Mouse (Mus musculus) CH12.LX (cell line): Measurements from ENCODE around the gene Cxcl1. TPM values are rescaled to one million over a fixed set of nuclear protein-coding genes. Genes with fewer than 3 reads are reported as not detected.

Source experiments
- DNase-seq: peaks from one replicate; pipeline ENCODE4 v3.0.0-alpha.2; 2013; ENCODE audit errors: extremely low read depth
- H3K27ac ChIP-seq: 2 replicates; pipeline ENCODE4 v1.5.1; 2012; ENCODE audit warnings: low read depth, mild to moderate bottlenecking, control low read depth, moderate library complexity; ENCODE audit not compliant: insufficient read depth
- H3K27me3 ChIP-seq: replicated peaks from 2 replicates; pipeline ENCODE3; 2012; ENCODE audit warnings: inconsistent platforms
- H3K36me3 ChIP-seq, 2 experiments: replicated peaks in 1 of 2; 2 replicates each; pipeline versions ENCODE3 to v1.6.1; 2012; ENCODE audit warnings: inconsistent platforms in 1 of 2, low read length in 1 of 2, mild to moderate bottlenecking in 1 of 2, mixed read lengths in 1 of 2, moderate library complexity in 1 of 2; ENCODE audit not compliant: control insufficient read depth in 1 of 2, insufficient read depth in 1 of 2
- H3K4me1 ChIP-seq, 2 experiments: 2 replicates each; pipeline ENCODE4 v1.6.1; 2012; ENCODE audit warnings: inconsistent platforms in 1 of 2, moderate library complexity in 1 of 2; ENCODE audit not compliant: insufficient read depth in 2 of 2, control insufficient read depth in 1 of 2
- H3K4me2 ChIP-seq: 2 replicates; pipeline ENCODE4 v1.6.1; 2012; ENCODE audit warnings: low read depth, mild to moderate bottlenecking, control low read depth; ENCODE audit not compliant: poor library complexity, insufficient read depth, severe bottlenecking
- H3K4me3 ChIP-seq, 3 experiments: fragments of 150-350 bp in 1 of 3; sonication (generic) in 1 of 3; replicated peaks in 1 of 3; 2 replicates each; pipeline versions ENCODE3 to v1.5.1; 2011 to 2012; ENCODE audit warnings: low read depth in 2 of 3, low read length in 2 of 3, mild to moderate bottlenecking in 2 of 3, moderate library complexity in 2 of 3, control low read depth in 1 of 3, improper control_type of control experiment in 1 of 3, inconsistent platforms in 1 of 3, mixed read lengths in 1 of 3; ENCODE audit not compliant: poor library complexity in 1 of 3
- H3K79me2 ChIP-seq: replicated peaks from 2 replicates; pipeline ENCODE4 v1.6.1; 2012; ENCODE audit warnings: mild to moderate bottlenecking, moderate library complexity; ENCODE audit not compliant: control insufficient read depth, poor library complexity, insufficient read depth, severe bottlenecking; ENCODE audit errors: extremely low read depth
- H3K9ac ChIP-seq: 2 replicates; pipeline ENCODE4 v1.6.1; 2012; ENCODE audit warnings: low read depth, mild to moderate bottlenecking, control low read depth, moderate library complexity; ENCODE audit not compliant: insufficient read depth
- H3K9me3 ChIP-seq: replicated peaks from 2 replicates; pipeline ENCODE3; 2012; ENCODE audit warnings: low read length, inconsistent platforms, mixed read lengths
- CTCF ChIP-seq, 2 experiments: IDR thresholded peaks in 1 of 2; conservative IDR thresholded peaks in 1 of 2; 2 replicates each; pipeline ENCODE4 v1.5.1; 2011 to 2012; ENCODE audit warnings: low read depth in 2 of 2, low read length in 2 of 2, improper control_type of control experiment in 1 of 2, inconsistent platforms in 1 of 2, mild to moderate bottlenecking in 1 of 2, moderate library complexity in 1 of 2
- E2F4 ChIP-seq: IDR thresholded peaks from 2 replicates; pipeline ENCODE4 v1.6.1; 2011; ENCODE audit warnings: low read depth, low read length, improper control_type of control experiment; ENCODE audit not compliant: insufficient replicate concordance
- ETS1 ChIP-seq: conservative IDR thresholded peaks from 2 replicates; pipeline ENCODE4 v1.6.1; 2012; ENCODE audit warnings: low read depth, mild to moderate bottlenecking, inconsistent platforms, low read length, improper control_type of control experiment, moderate library complexity
- HCFC1 ChIP-seq: IDR thresholded peaks from 2 replicates; pipeline ENCODE4 v1.6.1; 2012; ENCODE audit warnings: low read depth, mild to moderate bottlenecking, inconsistent platforms, low read length, improper control_type of control experiment
- IRF4 ChIP-seq: IDR thresholded peaks from 2 replicates; pipeline ENCODE4 v1.6.1; 2014; ENCODE audit warnings: low read depth, mild to moderate bottlenecking, inconsistent platforms, low read length, improper control_type of control experiment
- JUND ChIP-seq: conservative IDR thresholded peaks from 2 replicates; pipeline ENCODE4 v1.6.1; 2011; ENCODE audit warnings: low read depth, low read length, improper control_type of control experiment
- MXI1 ChIP-seq: IDR thresholded peaks from 2 replicates; pipeline ENCODE4 v1.6.1; 2011; ENCODE audit warnings: mild to moderate bottlenecking, low read depth, low read length, improper control_type of control experiment
- MYC ChIP-seq: IDR thresholded peaks from 2 replicates; pipeline ENCODE4 v1.6.1; 2011; ENCODE audit warnings: low read depth, mild to moderate bottlenecking, improper control_type of control experiment, low read length
- POLR2AphosphoS2 ChIP-seq: IDR thresholded peaks from 2 replicates; pipeline ENCODE4 v1.6.1; 2011; ENCODE audit warnings: low read depth, low read length, improper control_type of control experiment
- RAD21 ChIP-seq: IDR thresholded peaks from 2 replicates; pipeline ENCODE4 v1.6.1; 2011; ENCODE audit warnings: low read depth, mild to moderate bottlenecking, low read length, improper control_type of control experiment, moderate library complexity
- RCOR1 ChIP-seq: conservative IDR thresholded peaks from 2 replicates; pipeline ENCODE4 v1.6.1; 2012; ENCODE audit warnings: low read depth, mild to moderate bottlenecking, inconsistent platforms, low read length, improper control_type of control experiment
- SIN3A ChIP-seq: IDR thresholded peaks from 2 replicates; pipeline ENCODE4 v1.6.1; 2012; ENCODE audit warnings: low read length, improper control_type of control experiment, inconsistent platforms
- TCF12 ChIP-seq: IDR thresholded peaks from 2 replicates; pipeline ENCODE4 v1.6.1; 2014; ENCODE audit warnings: low read depth, mild to moderate bottlenecking, inconsistent platforms, low read length, improper control_type of control experiment
- USF1 ChIP-seq: IDR thresholded peaks from 2 replicates; pipeline ENCODE4 v1.6.1; 2014; ENCODE audit warnings: low read depth, mild to moderate bottlenecking, inconsistent platforms, low read length, improper control_type of control experiment
- USF2 ChIP-seq: conservative IDR thresholded peaks from 2 replicates; pipeline ENCODE4 v1.6.1; 2011; ENCODE audit warnings: low read depth, low read length, improper control_type of control experiment
- ZC3H11A ChIP-seq: IDR thresholded peaks from 2 replicates; pipeline ENCODE4 v1.6.1; 2012; ENCODE audit warnings: low read depth, mild to moderate bottlenecking, inconsistent platforms, low read length, improper control_type of control experiment
- ZKSCAN1 ChIP-seq: IDR thresholded peaks from 2 replicates; pipeline ENCODE4 v1.6.1; 2012; ENCODE audit warnings: low read depth, inconsistent platforms, low read length, improper control_type of control experiment, borderline replicate concordance
- dilution Hi-C: fragments of 300-500 bp; cut with MboI; formaldehyde crosslinking; loops from 2 replicates; pipeline ENCODE4 v1.14.3; 2020; ENCODE audit warnings: low sequenced_read_pairs; ENCODE audit not compliant: extremely low pct_unique_long_range_greater_than_20kb, extremely low pct_ligation_motif_present
- in situ Hi-C: fragments of 300-500 bp; cut with MboI; formaldehyde crosslinking; loops from 3 replicates; pipeline ENCODE4 v1.14.3; 2019; ENCODE audit warnings: low sequenced_read_pairs, low pct_ligation_motif_present, low pct_unique_long_range_greater_than_20kb, mixed read lengths
- polyA plus RNA-seq: library from polyadenylated mRNA; unstranded; fragments of >175 nt; gene quantifications from 2 replicates; pipeline ENCODE4 v1.2.1, GENCODE M21; 2012; ENCODE audit warnings: low read depth; ENCODE audit not compliant: insufficient read length
- total RNA-seq, 2 experiments: library from RNA; depleted of rRNA; stranded (reverse); fragments of 300-350 nt in 1 of 2; fragments of >200 nt in 1 of 2; gene quantifications; 2 replicates each; pipeline ENCODE4 v1.2.3; 2012 to 2014

The Cxcl1 gene
- total and polyA plus RNA-seq, 3 experiments: not detected

DNA sequence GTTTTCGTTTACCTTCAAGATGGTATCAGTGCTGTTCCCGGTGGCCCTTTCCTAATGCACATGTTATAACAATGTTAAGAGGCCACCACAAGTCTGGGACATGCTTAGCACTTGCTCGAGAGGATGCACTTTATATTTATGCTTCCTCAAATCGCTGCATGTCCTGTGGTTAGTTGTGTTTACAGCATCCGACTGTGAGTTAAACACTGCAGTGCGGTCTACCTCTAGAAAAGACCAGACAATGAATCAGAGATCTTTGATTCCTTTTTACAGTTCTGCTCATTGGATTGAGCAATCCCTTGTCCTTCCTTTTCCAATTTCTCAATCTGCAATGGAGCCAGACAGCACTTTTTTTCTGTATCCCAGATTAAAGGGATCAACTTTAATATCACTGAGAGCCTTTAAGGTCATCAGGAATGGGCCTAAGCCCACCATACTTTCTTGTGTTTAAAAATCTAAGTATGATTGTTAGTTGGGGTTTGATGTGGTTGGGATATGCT lies 29.1 kb upstream of the Cxcl1 start:
- no peak overlapping the region for H3K27ac ChIP-seq
- H3K36me3 ChIP-seq: no peaks in the 10 kb centered on the region
- no peaks in the 10 kb centered on the region for H3K27me3 ChIP-seq
- dilution Hi-C loops: no loop called here
- H3K4me2 ChIP-seq: no peak overlapping the region
- H3K9me3 ChIP-seq: no peaks in the 10 kb centered on the region
- no peak overlapping the region for H3K4me3 ChIP-seq
- H3K4me1 ChIP-seq: no peaks in the 10 kb centered on the region
- no peak for TF ChIP-seq MXI1
- TF ChIP-seq POLR2AphosphoS2: no peak
- TF ChIP-seq JUND: no peak
- no peak for TF ChIP-seq ETS1
- H3K79me2 ChIP-seq: no peaks in the 10 kb centered on the region
- no peak for DNase-seq
- H3K9ac ChIP-seq: no peak overlapping the region
- in situ Hi-C loops: no loop called here

DNA sequence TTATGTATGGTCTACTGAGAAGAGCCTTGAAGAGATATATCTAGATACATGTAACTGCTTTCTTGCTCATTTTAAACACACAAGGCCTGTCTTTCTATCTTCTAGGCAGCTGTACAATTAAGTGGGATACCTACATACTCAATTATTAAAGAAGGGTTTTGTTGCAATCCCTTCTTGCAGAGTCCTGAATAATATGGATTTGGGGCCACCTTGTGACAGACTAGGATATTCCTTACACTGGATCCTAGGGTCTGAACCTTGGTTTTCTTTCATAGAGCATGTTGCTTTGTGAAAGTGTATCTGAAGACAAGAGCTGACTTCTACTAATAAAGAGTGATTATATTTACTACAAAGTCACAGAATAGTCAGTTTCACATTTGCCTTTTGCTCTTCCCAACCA lies 24.3 kb upstream of the Cxcl1 start:
- Histone ChIP-seq H3K9me3 (no peaks in the 10 kb centered on the region), H3K27me3 (no peaks in the 10 kb centered on the region), H3K4me2 (no peak overlapping the region), H3K27ac (no peak overlapping the region), H3K9ac (no peak overlapping the region), H3K4me3 (no peak overlapping the region), H3K36me3 (no peaks in the 10 kb centered on the region), H3K79me2 (no peaks in the 10 kb centered on the region), H3K4me1 (0 out of 4 replicates have a peak, but pooled peaks cover 0 to 2% of the 10 kb centered on the region in 2 experiments)
- peak; percentile 0 for DNase-seq
- dilution Hi-C loops (no loop called here), in situ Hi-C loops (no loop called here)
- no peak for TF ChIP-seq ETS1
- no peak for TF ChIP-seq USF1
- TF ChIP-seq SIN3A: no peak
- peak; percentile 22 for TF ChIP-seq RAD21
- peak in 1 of 2 experiments; percentile 31; a peak in 1 of 4 replicates for TF ChIP-seq CTCF (conservative IDR thresholded peaks at IDR 0.05 in 1 of 2, IDR thresholded peaks at IDR 0.05 in 1 of 2; ENCODE audit: low read depth in 2 of 2, low read length in 2 of 2)
- TF ChIP-seq IRF4: no peak
- TF ChIP-seq E2F4: no peak
- TF ChIP-seq HCFC1: no peak
- TF ChIP-seq ZC3H11A: no peak
- no peak for TF ChIP-seq RCOR1
- TF ChIP-seq ZKSCAN1: no peak
- TF ChIP-seq MYC: no peak
- no peak for TF ChIP-seq USF2
- TF ChIP-seq TCF12: no peak
